Mouse (Mus musculus): ENCODE data around the gene Creg2.
"Not testable (repeated sequence)": the region's sequence is repeated elsewhere in the genome, so short reads cannot be mapped to it uniquely, and the experiment has no call there.

The Creg2 gene

GRCm38 (mm10) chr1:39650435-39651240 is 636 bp downstream of the Creg2 start:
- peak; percentile 84 for DNase-seq

DNA sequence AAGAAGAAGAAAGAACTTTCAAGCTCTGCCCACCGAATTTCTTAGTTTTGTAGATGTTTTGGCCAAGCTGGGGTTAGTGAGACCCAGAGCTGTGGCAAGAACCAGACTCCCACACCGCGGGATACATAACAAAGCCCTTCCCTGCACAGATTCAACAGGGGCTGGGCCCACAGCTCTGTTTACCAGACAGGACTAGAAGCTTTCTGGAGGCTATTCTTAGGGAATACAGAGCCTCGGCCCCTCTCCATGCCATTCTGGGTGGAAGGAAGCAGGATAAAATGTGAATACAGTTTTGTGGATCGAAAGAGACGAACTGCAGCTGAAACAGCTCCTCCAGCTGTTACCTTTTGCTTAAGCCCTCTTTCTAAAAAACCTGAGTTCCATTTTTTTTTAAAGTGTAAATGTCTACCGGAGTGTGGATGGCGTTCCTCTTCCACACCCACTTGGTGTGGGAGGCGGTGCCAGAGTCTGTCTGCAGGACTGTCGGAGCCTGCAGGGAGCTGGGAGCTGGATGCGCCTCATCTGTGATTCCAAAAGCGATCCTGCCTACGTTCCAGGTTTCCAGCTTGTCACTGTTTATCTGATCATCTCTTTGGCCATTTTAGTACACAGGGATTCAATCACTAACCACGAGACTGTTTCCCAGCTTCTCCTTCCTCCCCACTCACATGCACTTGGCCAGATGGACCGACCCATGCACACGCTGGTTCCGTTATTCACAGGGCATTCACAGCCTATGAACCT is 1.4 kb downstream of the Creg2 start:
- DNase-seq = no peak

GRCm38 (mm10) chr1:39648584-39648983 is 2.7 kb downstream of the Creg2 start:
- DNase-seq = no peak

DNA sequence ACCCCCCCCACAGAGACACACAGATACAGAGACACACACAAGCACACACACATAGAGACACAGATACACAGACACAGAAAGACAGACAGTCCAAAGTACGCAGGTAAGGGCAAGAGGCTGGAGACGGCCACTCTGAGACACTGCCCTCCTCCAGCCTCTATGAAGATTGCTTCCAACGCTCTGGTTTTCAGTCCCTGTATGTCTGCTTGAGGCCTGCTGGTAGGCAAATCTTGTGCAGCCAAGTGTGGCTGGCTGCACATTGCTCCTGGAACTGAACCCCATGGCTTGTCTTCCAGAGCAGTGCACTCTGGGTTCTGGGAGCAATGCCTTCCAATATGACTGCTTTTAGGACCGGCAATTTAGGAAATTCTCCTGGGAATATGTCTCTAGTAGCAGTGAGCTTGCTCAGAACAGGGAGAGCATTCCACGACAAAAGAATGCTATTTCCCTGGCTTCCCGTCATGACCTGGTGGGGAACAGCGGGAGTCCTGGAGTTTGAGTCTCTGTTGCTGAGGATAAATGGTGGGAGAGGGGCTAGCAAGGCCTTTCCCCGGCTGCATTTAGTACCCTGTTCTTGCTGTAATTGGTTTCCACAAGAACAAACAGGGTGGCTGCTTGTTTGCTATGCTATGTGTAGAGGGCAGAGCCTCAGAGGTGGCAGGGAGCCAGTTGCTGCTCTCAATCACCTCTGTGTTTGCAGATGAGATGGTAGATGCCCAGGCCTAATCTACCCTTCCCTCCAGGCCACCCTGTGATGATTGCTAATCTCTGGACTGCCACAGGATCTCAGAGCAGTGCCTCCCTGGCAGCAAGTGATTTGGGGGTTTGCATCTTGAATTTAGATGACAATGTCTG is 5.1 kb downstream of the Creg2 start:
- DNase-seq = peak; percentile 38

DNA sequence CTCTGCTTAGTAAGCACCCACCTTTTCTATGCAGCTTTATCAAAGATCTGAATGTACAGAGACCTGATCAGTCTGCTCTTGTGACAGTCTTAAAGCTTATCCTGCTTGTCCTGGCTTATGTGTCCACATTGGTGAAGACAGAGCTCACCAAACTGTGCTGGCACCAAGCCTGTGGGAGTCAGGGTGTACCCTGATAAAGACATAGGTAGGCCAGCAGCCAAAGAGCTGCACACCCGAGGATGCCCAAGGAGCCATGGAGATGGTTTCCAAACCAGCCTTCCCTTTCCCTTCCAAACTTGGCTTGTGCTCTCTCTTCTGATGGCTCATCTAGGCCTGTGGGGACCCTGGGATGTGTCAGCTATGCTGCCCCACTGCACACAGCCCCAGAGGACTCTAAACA is 6.9 kb downstream of the Creg2 start:
- DNase-seq = no peak

GRCm38 (mm10) chr1:39641667-39642066 is 9.6 kb downstream of the Creg2 start:
- no peak for DNase-seq

DNA sequence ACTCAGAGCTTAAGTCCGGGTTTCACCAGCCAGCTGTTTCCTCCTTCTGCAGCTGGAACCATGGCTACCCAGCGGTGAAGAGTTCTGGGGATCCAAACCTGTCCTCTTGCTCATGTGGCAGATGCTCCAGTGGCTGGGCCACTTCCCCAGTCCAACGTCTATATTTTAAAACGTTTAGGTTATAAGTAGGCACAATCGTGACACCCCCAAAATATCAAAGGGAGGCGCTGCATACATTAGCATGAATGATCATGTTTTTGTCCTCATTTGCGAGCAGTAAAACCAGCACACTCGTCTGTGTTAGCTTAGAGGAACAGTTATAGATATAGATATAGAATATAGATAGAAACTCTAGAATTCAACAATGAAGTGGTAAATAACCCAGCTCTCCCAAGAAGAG is 14.1 kb downstream of the Creg2 start:
- no peak for DNase-seq

DNA sequence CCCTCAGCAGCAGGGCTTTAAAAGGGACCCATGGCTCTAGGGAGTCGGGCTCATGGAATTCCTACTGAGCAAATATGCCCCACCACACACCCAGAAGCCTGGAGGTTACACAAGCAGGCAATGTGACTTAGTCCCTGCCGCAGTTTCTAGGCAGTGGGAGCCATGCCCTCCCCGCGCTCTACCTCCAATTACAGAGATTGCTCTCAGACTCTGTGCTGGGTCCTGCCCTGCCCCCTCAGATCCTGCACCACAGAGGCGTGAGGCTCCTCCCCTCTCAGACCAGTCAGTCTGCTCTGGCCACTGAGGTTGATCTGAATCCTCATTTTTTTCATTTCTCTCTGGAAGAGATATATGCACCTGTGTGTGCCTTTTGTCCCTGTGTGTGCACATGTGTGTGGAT is 14.6 kb downstream of the Creg2 start:
- peak; percentile 15 for DNase-seq

- DNase-seq = no peak
These were observed 15.1 kb downstream of the Creg2 start for GRCm38 (mm10) chr1:39636196-39636595.

- DNase-seq = no peak
These were observed 22.7 kb downstream of the Creg2 start for GRCm38 (mm10) chr1:39628606-39629005.

- no peak for DNase-seq
These were observed 25.8 kb downstream of the Creg2 start for GRCm38 (mm10) chr1:39625491-39625890.

GRCm38 (mm10) chr1:39623729-39624128 is 27.5 kb downstream of the Creg2 start:
- DNase-seq = no peak

GRCm38 (mm10) chr1:39623106-39623505 is 28.2 kb downstream of the Creg2 start:
- no peak for DNase-seq

GRCm38 (mm10) chr1:39618524-39618923 is 32.8 kb downstream of the Creg2 start:
- DNase-seq = no peak

DNA sequence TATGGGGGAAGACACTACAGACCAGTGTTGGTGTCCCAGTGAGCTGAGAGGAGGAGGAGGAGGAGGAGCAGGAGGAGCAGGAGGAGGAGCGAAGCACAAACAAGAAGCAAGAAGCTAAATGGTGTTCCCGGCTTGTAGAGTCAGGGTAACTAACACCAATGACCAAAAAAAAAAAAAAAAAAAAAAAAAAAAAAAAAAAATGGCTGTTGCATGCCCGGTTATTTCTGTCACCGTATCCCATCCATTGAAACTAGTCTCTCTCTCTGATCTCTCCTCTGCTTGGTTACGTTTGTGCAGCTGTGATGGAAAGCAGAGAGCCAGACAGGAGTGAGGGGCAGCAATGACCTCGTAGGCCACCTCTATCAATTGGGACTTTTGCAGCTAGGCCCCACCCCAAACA is 35.7 kb downstream of the Creg2 start:
- DNase-seq = no peak

GRCm38 (mm10) chr1:39614462-39615279 is 36.6 kb downstream of the Creg2 start:
- DNase-seq = peak; percentile 68

- peak; percentile 31 for DNase-seq
These were observed 38.2 kb downstream of the Creg2 start for GRCm38 (mm10) chr1:39613061-39613460.

- DNase-seq = no peak
These were observed 38.8 kb downstream of the Creg2 start for GRCm38 (mm10) chr1:39612491-39612890.

DNA sequence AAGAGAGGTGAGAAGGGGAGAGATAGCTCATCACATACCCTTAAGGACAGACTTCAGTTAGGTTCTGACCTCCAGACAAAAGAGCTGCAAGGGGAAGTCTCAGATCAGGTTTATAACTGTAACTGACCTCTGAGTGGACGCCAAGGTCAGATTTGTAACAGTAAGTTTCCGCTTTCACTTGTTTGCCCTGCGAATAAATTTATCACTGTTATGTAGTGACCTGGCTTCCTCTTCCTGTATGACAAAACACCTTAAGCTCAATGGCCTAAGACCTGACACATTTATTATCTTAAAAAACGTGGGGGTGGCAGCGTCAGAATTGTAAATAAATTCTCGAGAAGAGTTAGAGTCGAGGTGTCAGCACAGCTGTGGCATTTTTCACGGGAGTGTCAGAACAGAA is 42.7 kb downstream of the Creg2 start:
- DNase-seq = no peak

GRCm38 (mm10) chr1:39602477-39602876 is 48.8 kb downstream of the Creg2 start:
- no peak for DNase-seq

DNA sequence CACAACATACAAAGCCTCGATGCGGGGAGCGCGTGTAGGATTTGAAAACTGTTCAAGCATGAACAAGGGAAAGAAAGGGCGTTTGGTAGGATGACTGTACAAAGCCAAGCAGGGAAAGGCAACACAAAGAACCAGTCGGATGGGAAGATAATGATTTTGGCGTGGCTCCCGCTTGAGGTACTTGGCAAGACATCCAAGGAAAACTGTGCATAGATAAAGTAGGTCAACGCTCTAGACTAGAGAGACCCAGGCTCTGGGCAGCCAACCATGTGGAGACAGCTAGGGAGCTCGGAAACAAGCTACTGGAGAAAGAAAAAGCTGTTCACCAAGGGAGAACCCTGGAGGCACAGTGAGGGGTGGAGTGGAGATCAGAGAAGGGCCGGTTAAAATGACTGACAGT is 52.5 kb downstream of the Creg2 start:
- no peak for DNase-seq

GRCm38 (mm10) chr1:39597135-39597534 is 54.1 kb downstream of the Creg2 start:
- DNase-seq = not testable (repeated sequence)
